Comparison of ENCODE assay signal across 9 mouse cellular contexts in genomic region chr6:5496854-5497235, GRCm38 (mm10). TPM values are rescaled to one million over a fixed set of nuclear protein-coding genes. Genes with fewer than 3 reads are reported as not detected.
A peak's percentile ranks its signal among the peaks of the same experiment; 100 is the strongest.
DNase-seq lines count a peak whose midpoint lies in the region; ATAC-seq and TF ChIP-seq lines count a peak whose summit lies in the region.
"Had no signal": no experiment of that assay in that cellular context is flagged by ENCODE, and none has a peak within 500 bp of the region (broad histone marks: within the 10 kb centered on the region; RNA-seq: fewer than 3 reads in every experiment).

No protein-coding gene starts in this region.

- DNase-seq in cerebellum, adult 2 months: no peak
- DNase-seq in cerebellum, adult 9-11 months: no peak
- DNase-seq in lung, postnatal 0 days (ENCODE audit: low spot score): no peak
- no peak for DNase-seq in lung, postnatal 25 days (ENCODE audit: low spot score)
- no peak for DNase-seq in cerebellum, postnatal 14 days
- DNase-seq in ovary, postnatal 36 days (ENCODE audit: low spot score): no peak

- H3K27me3 ChIP-seq in cerebellum, adult 2 months (ENCODE audit: control insufficient read depth, insufficient read depth, low read length): no peaks in the 10 kb centered on the region
- H3K27me3 ChIP-seq in lung, postnatal 0 days (replicated peaks; ENCODE audit: insufficient read depth, low read length): no peaks in the 10 kb centered on the region
- no peaks in the 10 kb centered on the region for H3K27me3 ChIP-seq in limb, embryonic 12.5 days
- no peaks in the 10 kb centered on the region for H3K27me3 ChIP-seq in stomach, embryonic 15.5 days (replicated peaks)

- no peak overlapping the region for H3K9ac ChIP-seq in lung, postnatal 0 days (replicated peaks; ENCODE audit: low read depth)
- H3K9ac ChIP-seq in limb, embryonic 12.5 days (replicated peaks): no peak overlapping the region
- H3K9ac ChIP-seq in stomach, embryonic 15.5 days: no peak overlapping the region

- no peaks in the 10 kb centered on the region; the same call in 1 of the 2 replicates for H3K4me1 ChIP-seq in cerebellum, adult 2 months (ENCODE audit: control insufficient read depth, insufficient read depth, low read length)
- no peaks in the 10 kb centered on the region for H3K4me1 ChIP-seq in lung, postnatal 0 days (ENCODE audit: insufficient read depth, low read depth, low read length)
- no peaks in the 10 kb centered on the region for H3K4me1 ChIP-seq in limb, embryonic 12.5 days (replicated peaks)
- no peaks in the 10 kb centered on the region for H3K4me1 ChIP-seq in stomach, embryonic 15.5 days

- peak overlapping the region; percentile 85 for H3K4me2 ChIP-seq in lung, postnatal 0 days (replicated peaks; ENCODE audit: low read depth, low read length)
- peak overlapping the region; percentile 98 for H3K4me2 ChIP-seq in limb, embryonic 12.5 days
- H3K4me2 ChIP-seq in stomach, embryonic 15.5 days: peak overlapping the region; percentile 85

- 0 out of 2 replicates have a peak, but pooled peaks have one; percentile 4 for ATAC-seq in lung, postnatal 0 days
- ATAC-seq in limb, embryonic 12.5 days (ENCODE audit: insufficient number of reproducible peaks, insufficient read depth, low FRiP score, low TSS enrichment, low read depth): no peak
- 0 out of 2 replicates have a peak, but pooled peaks have one; percentile 2 for ATAC-seq in stomach, embryonic 15.5 days (ENCODE audit: insufficient read depth, low FRiP score, low read depth)

- WGBS in cerebellum, adult 2 months: 45% methylated on average over 3 of the region's 3 CpGs
- WGBS in lung, postnatal 0 days: 44% methylated on average over 3 of the region's 3 CpGs
- 42% methylated on average over 3 of the region's 3 CpGs for WGBS in limb, embryonic 12.5 days
- WGBS in stomach, embryonic 15.5 days: 37% methylated on average over 3 of the region's 3 CpGs

- 0 out of 2 replicates have a peak overlapping the region, but pooled peaks have one; percentile 59 for H3K27ac ChIP-seq in cerebellum, adult 2 months (ENCODE audit: insufficient read depth, low read length)
- peak overlapping the region; percentile 70 for H3K27ac ChIP-seq in lung, postnatal 0 days (ENCODE audit: low read length)
- H3K27ac ChIP-seq in limb, embryonic 12.5 days: no peak overlapping the region
- H3K27ac ChIP-seq in stomach, embryonic 15.5 days: no peak overlapping the region; the same call in 1 of the 2 replicates

- H3K9me3 ChIP-seq in lung, postnatal 0 days (ENCODE audit: low read length): no peaks in the 10 kb centered on the region
- no peaks in the 10 kb centered on the region for H3K9me3 ChIP-seq in limb, embryonic 12.5 days
- no peaks in the 10 kb centered on the region for H3K9me3 ChIP-seq in stomach, embryonic 15.5 days

- no peak for TF ChIP-seq POLR2A in cerebellum, adult 2 months (IDR thresholded peaks at IDR 0.05; ENCODE audit: borderline replicate concordance, insufficient read depth, low read length)

- no peak overlapping the region for H3K4me3 ChIP-seq in cerebellum, adult 2 months (replicated peaks; ENCODE audit: insufficient read depth, low read depth, low read length)
- H3K4me3 ChIP-seq in lung, postnatal 0 days (ENCODE audit: low read depth, low read length): peak overlapping the region; percentile 59; the same call in 1 of the 2 replicates
- H3K4me3 ChIP-seq in limb, embryonic 12.5 days (replicated peaks): 0 out of 2 replicates have a peak overlapping the region, but pooled peaks have one; percentile 6
- peak overlapping the region; percentile 49; the same call in 1 of the 2 replicates for H3K4me3 ChIP-seq in stomach, embryonic 15.5 days (replicated peaks)
- H3K4me3 ChIP-seq: megakaryocyte, embryonic 14.5 days had no signal

- no peak for TF ChIP-seq CTCF in cerebellum, adult 2 months (IDR thresholded peaks at IDR 0.05; ENCODE audit: borderline replicate concordance, insufficient read depth, low read depth, low read length)
- TF ChIP-seq CTCF in lung, postnatal 0 days (IDR thresholded peaks at IDR 0.05): no peak

- no peaks in the 10 kb centered on the region for H3K36me3 ChIP-seq in lung, postnatal 0 days (ENCODE audit: insufficient read depth, low read length)
- H3K36me3 ChIP-seq in limb, embryonic 12.5 days: no peaks in the 10 kb centered on the region
- H3K36me3 ChIP-seq in stomach, embryonic 15.5 days: no peaks in the 10 kb centered on the region

- 0 out of 2 replicates have a peak, but pooled peaks have one; percentile 1 for TF ChIP-seq EP300 in lung, postnatal 0 days (IDR thresholded peaks at IDR 0.05)

RNA-seq across cellular contexts. Expression of gene Pdk4, which starts 0.7 kb away (rescaled TPM):
- polyA plus RNA-seq in cerebellum, adult 2 months (2012; rRNA removed): 6.5 and 7.7 TPM in 2 replicates
- polyA plus RNA-seq in lung, postnatal 0 days (2015; fragmentation: Nextera tagmentation; extraction: Ambion mirVana): 4.5 and 8.4 TPM in 2 replicates
- 1.4 and 1.6 TPM in 2 replicates for polyA plus RNA-seq in limb, embryonic 12.5 days (2016; fragmentation: Nextera tagmentation; extraction: Ambion mirVana)
- polyA plus RNA-seq in stomach, embryonic 15.5 days (2015; fragmentation: Nextera tagmentation; extraction: Ambion mirVana): 2.6 and 3.5 TPM in 2 replicates

Comparison
In these comparisons a context has a peak if more than half of its experiments do, and no peak if none do; other contexts are left out.
1. H3K27ac ChIP-seq: peak in cerebellum, adult 2 months (single experiment) and lung, postnatal 0 days (single experiment); none in limb, embryonic 12.5 days (single experiment) and stomach, embryonic 15.5 days (single experiment).
2. Peak in every context shown above with its lines, with median percentiles within 50 percentile points of each other: H3K4me2 ChIP-seq.